Mouse (Mus musculus): Measurements from ENCODE around the gene Ceacam20. TPM values are rescaled to one million over a fixed set of nuclear protein-coding genes. Genes with fewer than 3 reads are reported as not detected.

Gene Ceacam20
- polyA plus RNA-seq, 1 experiment from 2014 or later, result not detected

- Histone ChIP-seq H3K9me3 (ENCODE audit: control insufficient read depth, low read length) (no peaks in the 10 kb centered on the region), H3K36me3 (ENCODE audit: control insufficient read depth, insufficient read depth, low read length) (no peaks in the 10 kb centered on the region), H3K4me3 (ENCODE audit: low read depth, low read length) (no peak overlapping the region), H3K27ac (ENCODE audit: low read depth, low read length) (no peak overlapping the region), H3K4me1 (ENCODE audit: control insufficient read depth, insufficient read depth, low read length) (no peaks in the 10 kb centered on the region), H3K27me3 (ENCODE audit: control insufficient read depth, insufficient read depth, low read length) (no peaks in the 10 kb centered on the region), H3K9ac (ENCODE audit: low read length) (no peak overlapping the region), H3K4me2 (ENCODE audit: low read depth) (no peak overlapping the region)
- ATAC-seq (ENCODE audit: insufficient read depth, low FRiP score, low TSS enrichment), result no peak
- no peak for DNase-seq (ENCODE audit: low spot score)
- 92% methylated on average over 8 of the region's 8 CpGs for WGBS
Observed at GRCm38 (mm10) chr7:19944709-19945108, 20.5 kb upstream of the Ceacam20 start.

- Histone ChIP-seq H3K4me1 (ENCODE audit: control insufficient read depth, insufficient read depth, low read length) (no peaks in the 10 kb centered on the region), H3K4me3 (ENCODE audit: low read depth, low read length) (no peak overlapping the region), H3K27me3 (ENCODE audit: control insufficient read depth, insufficient read depth, low read length) (no peaks in the 10 kb centered on the region), H3K4me2 (ENCODE audit: low read depth) (no peak overlapping the region), H3K27ac (ENCODE audit: low read depth, low read length) (no peak overlapping the region), H3K36me3 (ENCODE audit: control insufficient read depth, insufficient read depth, low read length) (no peaks in the 10 kb centered on the region), H3K9ac (ENCODE audit: low read length) (no peak overlapping the region), H3K9me3 (ENCODE audit: control insufficient read depth, low read length) (no peaks in the 10 kb centered on the region)
- DNase-seq (ENCODE audit: low spot score) (no peak), ATAC-seq (ENCODE audit: insufficient read depth, low FRiP score, low TSS enrichment) (no peak)
- 90% methylated on average over 5 of the region's 5 CpGs for WGBS
Observed at GRCm38 (mm10) chr7:19945201-19945600, 20.0 kb upstream of the Ceacam20 start.

- H3K36me3 ChIP-seq (ENCODE audit: control insufficient read depth, insufficient read depth, low read length), result no peaks in the 10 kb centered on the region
- no peak for ATAC-seq (ENCODE audit: insufficient read depth, low FRiP score, low TSS enrichment)
- H3K9me3 ChIP-seq (ENCODE audit: control insufficient read depth, low read length), result no peaks in the 10 kb centered on the region
- no peaks in the 10 kb centered on the region for H3K4me1 ChIP-seq (ENCODE audit: control insufficient read depth, insufficient read depth, low read length)
- H3K27me3 ChIP-seq (ENCODE audit: control insufficient read depth, insufficient read depth, low read length), result no peaks in the 10 kb centered on the region
- no peak for DNase-seq (ENCODE audit: low spot score)
- WGBS, result 86% methylated on average over 13 of the region's 13 CpGs
- no peak overlapping the region for H3K4me3 ChIP-seq (ENCODE audit: low read depth, low read length)
- no peak overlapping the region for H3K4me2 ChIP-seq (ENCODE audit: low read depth)
- no peak overlapping the region for H3K27ac ChIP-seq (ENCODE audit: low read depth, low read length)
- no peak overlapping the region for H3K9ac ChIP-seq (ENCODE audit: low read length)
Observed at GRCm38 (mm10) chr7:19945821-19946515, 19.2 kb upstream of the Ceacam20 start.

GRCm38 (mm10) chr7:19948956-19949355, 16.3 kb upstream of the Ceacam20 start:
- Histone ChIP-seq H3K36me3 (ENCODE audit: control insufficient read depth, insufficient read depth, low read length) (no peaks in the 10 kb centered on the region), H3K4me1 (ENCODE audit: control insufficient read depth, insufficient read depth, low read length) (no peaks in the 10 kb centered on the region), H3K4me3 (ENCODE audit: low read depth, low read length) (no peak overlapping the region), H3K27ac (ENCODE audit: low read depth, low read length) (no peak overlapping the region), H3K4me2 (ENCODE audit: low read depth) (no peak overlapping the region), H3K9me3 (ENCODE audit: control insufficient read depth, low read length) (no peaks in the 10 kb centered on the region), H3K27me3 (ENCODE audit: control insufficient read depth, insufficient read depth, low read length) (no peaks in the 10 kb centered on the region), H3K9ac (ENCODE audit: low read length) (no peak overlapping the region)
- ATAC-seq (ENCODE audit: insufficient read depth, low FRiP score, low TSS enrichment) (no peak), DNase-seq (ENCODE audit: low spot score) (no peak)
- WGBS, result 81% methylated on average over 12 of the region's 12 CpGs

- Histone ChIP-seq H3K36me3 (ENCODE audit: control insufficient read depth, insufficient read depth, low read length) (no peaks in the 10 kb centered on the region), H3K9me3 (ENCODE audit: control insufficient read depth, low read length) (no peaks in the 10 kb centered on the region), H3K9ac (ENCODE audit: low read length) (no peak overlapping the region), H3K4me3 (ENCODE audit: low read depth, low read length) (no peak overlapping the region), H3K4me1 (ENCODE audit: control insufficient read depth, insufficient read depth, low read length) (no peaks in the 10 kb centered on the region), H3K4me2 (ENCODE audit: low read depth) (no peak overlapping the region), H3K27me3 (ENCODE audit: control insufficient read depth, insufficient read depth, low read length) (no peaks in the 10 kb centered on the region), H3K27ac (ENCODE audit: low read depth, low read length) (no peak overlapping the region)
- no peak for DNase-seq (ENCODE audit: low spot score)
- ATAC-seq (ENCODE audit: insufficient read depth, low FRiP score, low TSS enrichment), result no peak
- WGBS, result 61% methylated on average over 10 of the region's 10 CpGs
Observed at GRCm38 (mm10) chr7:19949996-19950395, 15.2 kb upstream of the Ceacam20 start.

- WGBS, result 56% methylated on average over 9 of the region's 9 CpGs
- DNase-seq (ENCODE audit: low spot score) (no peak), ATAC-seq (ENCODE audit: insufficient read depth, low FRiP score, low TSS enrichment) (no peak)
Observed at GRCm38 (mm10) chr7:19950589-19950988, 14.6 kb upstream of the Ceacam20 start, which contains the start of gene Igsf23. TSS of gene Igsf23 (minus strand) at chr7:19950756.

GRCm38 (mm10) chr7:19952320-19952986, 12.8 kb upstream of the Ceacam20 start:
- Histone ChIP-seq H3K4me3 (ENCODE audit: low read depth, low read length) (no peak overlapping the region), H3K4me2 (ENCODE audit: low read depth) (no peak overlapping the region), H3K4me1 (ENCODE audit: control insufficient read depth, insufficient read depth, low read length) (no peaks in the 10 kb centered on the region), H3K27me3 (ENCODE audit: control insufficient read depth, insufficient read depth, low read length) (no peaks in the 10 kb centered on the region), H3K9me3 (ENCODE audit: control insufficient read depth, low read length) (no peaks in the 10 kb centered on the region), H3K27ac (ENCODE audit: low read depth, low read length) (no peak overlapping the region), H3K36me3 (ENCODE audit: control insufficient read depth, insufficient read depth, low read length) (no peaks in the 10 kb centered on the region), H3K9ac (ENCODE audit: low read length) (no peak overlapping the region)
- 71% methylated on average over 10 of the region's 10 CpGs for WGBS
- DNase-seq (ENCODE audit: low spot score) (no peak), ATAC-seq (ENCODE audit: insufficient read depth, low FRiP score, low TSS enrichment) (peak; percentile 45; the same call in 1 of the 2 replicates)

More at GRCm38 (mm10) chr7:19950589-19950988, 14.6 kb upstream of the Ceacam20 start, which contains the start of gene Igsf23:
- Histone ChIP-seq H3K4me3 (ENCODE audit: low read depth, low read length) (no peak within 1 kb of the TSS), H3K27me3 (ENCODE audit: control insufficient read depth, insufficient read depth, low read length) (no peaks in the 10 kb centered on the region), H3K4me1 (ENCODE audit: control insufficient read depth, insufficient read depth, low read length) (no peaks in the 10 kb centered on the region), H3K9me3 (ENCODE audit: control insufficient read depth, low read length) (no peaks in the 10 kb centered on the region), H3K4me2 (ENCODE audit: low read depth) (no peak within 1 kb of the TSS), H3K27ac (ENCODE audit: low read depth, low read length) (no peak within 1 kb of the TSS), H3K9ac (ENCODE audit: low read length) (no peak within 1 kb of the TSS), H3K36me3 (ENCODE audit: control insufficient read depth, insufficient read depth, low read length) (no peaks in the 10 kb centered on the region)

- Histone ChIP-seq H3K4me1 (ENCODE audit: control insufficient read depth, insufficient read depth, low read length) (no peaks in the 10 kb centered on the region), H3K27ac (ENCODE audit: low read depth, low read length) (no peak overlapping the region), H3K27me3 (ENCODE audit: control insufficient read depth, insufficient read depth, low read length) (no peaks in the 10 kb centered on the region), H3K9me3 (ENCODE audit: control insufficient read depth, low read length) (no peaks in the 10 kb centered on the region), H3K36me3 (ENCODE audit: control insufficient read depth, insufficient read depth, low read length) (no peaks in the 10 kb centered on the region), H3K4me2 (ENCODE audit: low read depth) (no peak overlapping the region), H3K9ac (ENCODE audit: low read length) (no peak overlapping the region), H3K4me3 (ENCODE audit: low read depth, low read length) (no peak overlapping the region)
- WGBS, result 52% methylated on average over 9 of the region's 9 CpGs
- ATAC-seq (ENCODE audit: insufficient read depth, low FRiP score, low TSS enrichment), result 0 out of 2 replicates have a peak, but pooled peaks have one; percentile 45
- no peak for DNase-seq (ENCODE audit: low spot score)
Observed at GRCm38 (mm10) chr7:19953054-19953453, 12.2 kb upstream of the Ceacam20 start.

GRCm38 (mm10) chr7:19955861-19956260, 9.4 kb upstream of the Ceacam20 start:
- Histone ChIP-seq H3K27ac (ENCODE audit: low read depth, low read length) (no peak overlapping the region), H3K4me3 (ENCODE audit: low read depth, low read length) (no peak overlapping the region), H3K4me1 (ENCODE audit: control insufficient read depth, insufficient read depth, low read length) (no peaks in the 10 kb centered on the region), H3K36me3 (ENCODE audit: control insufficient read depth, insufficient read depth, low read length) (no peaks in the 10 kb centered on the region), H3K4me2 (ENCODE audit: low read depth) (no peak overlapping the region), H3K27me3 (ENCODE audit: control insufficient read depth, insufficient read depth, low read length) (no peaks in the 10 kb centered on the region), H3K9me3 (ENCODE audit: control insufficient read depth, low read length) (no peaks in the 10 kb centered on the region), H3K9ac (ENCODE audit: low read length) (no peak overlapping the region)
- DNase-seq (ENCODE audit: low spot score), result no peak
- 80% methylated on average over 4 of the region's 4 CpGs for WGBS
- ATAC-seq (ENCODE audit: insufficient read depth, low FRiP score, low TSS enrichment), result no peak

Measured in neural tube, embryonic 11.5 days (tissue).